Mouse (Mus musculus): Measurements from ENCODE around the gene Cstf1.

Gene Cstf1

GRCm38 (mm10) chr2:172418208-172418607 is 47.7 kb downstream of the Cstf1 start:
- no peak for DNase-seq

GRCm38 (mm10) chr2:172430609-172431008 is 60.1 kb downstream of the Cstf1 start:
- DNase-seq = no peak

Data from right cerebral cortex, adult 18-20 months (tissue).